Mouse (Mus musculus) C2C12 (cell line): ENCODE measurements at regions not wholly inside any gene's neighbourhood (a gene's known extent, or its start where the extent isn't known, plus 50 kb on each side); places are given as distances from the start of the nearest gene placed in this dataset.

Experiments
- CEBPB ChIP-seq: IDR thresholded peaks from one replicate; pipeline ENCODE4 v1.6.1; 2011; ENCODE audit warnings: low read depth, mild to moderate bottlenecking, control low read depth, moderate library complexity
- CTCF ChIP-seq: IDR thresholded peaks from one replicate; pipeline ENCODE4 v1.5.1; 2011; ENCODE audit not compliant: control insufficient read depth, insufficient read depth, insufficient read length
- MAX ChIP-seq: IDR thresholded peaks from one replicate; pipeline ENCODE4 v1.6.1; 2011; ENCODE audit warnings: mild to moderate bottlenecking, control low read depth
- MYOD1 ChIP-seq: IDR thresholded peaks from one replicate; pipeline ENCODE4 v1.6.1; 2011; ENCODE audit warnings: low read depth; ENCODE audit not compliant: control insufficient read depth, insufficient read length
- MYOG ChIP-seq: IDR thresholded peaks from one replicate; pipeline ENCODE4 v1.6.1; 2011; ENCODE audit not compliant: control insufficient read depth, insufficient read length; ENCODE audit errors: extremely low read depth
- USF1 ChIP-seq: IDR thresholded peaks from one replicate; pipeline ENCODE4 v1.6.1; 2011; ENCODE audit warnings: low read depth, mild to moderate bottlenecking, control low read depth, moderate library complexity

GRCm38 (mm10) chr3:38135808-38136214 is 348.8 kb downstream of the Ankrd50 start:
- TF ChIP-seq CTCF (no peak), CEBPB (no peak), MYOD1 (no peak), MAX (no peak), MYOG (no peak), USF1 (no peak)
